Mouse (Mus musculus): ENCODE results near the gene Gnat3. TPM values are rescaled to one million over a fixed set of nuclear protein-coding genes. Genes with fewer than 3 reads are reported as not detected.
"Not testable (repeated sequence)": the region's sequence is repeated elsewhere in the genome, so short reads cannot be mapped to it uniquely, and the experiment has no call there.

Gene Gnat3
- under 1 TPM; 0.55 to 0.95 TPM for total RNA-seq (2021)

- intact Hi-C loops (cut with DNase I), result no loop called here
- DNase-seq (ENCODE audit: low spot score), result no peak
Observed at GRCm38 (mm10) chr5:17962249-17962648, at the start of gene Gnat3. Gene Gnat3 (plus strand): TSS chr5:17962549.

- DNase-seq (ENCODE audit: low spot score), result peak; percentile 47
- intact Hi-C loops (cut with DNase I), result no loop called here
Observed at GRCm38 (mm10) chr5:17918966-17919365, 43.4 kb upstream of the Gnat3 start.

DNA sequence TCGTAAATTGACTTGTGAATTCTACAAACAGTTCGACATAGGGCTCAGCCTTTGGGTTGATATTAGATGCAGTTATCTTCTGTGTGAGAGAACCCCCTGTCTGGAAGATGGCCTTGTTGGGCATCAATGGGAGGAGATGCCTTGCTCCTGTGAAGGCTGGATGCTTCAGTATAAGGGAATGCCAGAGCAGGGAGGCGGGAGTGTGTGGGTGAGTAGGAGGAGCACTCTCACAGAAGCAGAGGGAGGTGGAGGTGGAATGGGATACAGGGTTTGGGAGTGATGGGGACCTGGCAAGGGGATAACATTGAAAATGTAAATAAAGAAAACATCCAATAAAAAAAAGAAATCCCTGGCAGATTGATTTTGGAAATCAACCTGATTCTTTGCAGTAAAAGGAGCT, 38.7 kb upstream of the Gnat3 start:
- DNase-seq (ENCODE audit: low spot score), result no peak
- intact Hi-C loops (cut with DNase I), result no loop called here

- intact Hi-C loops (cut with DNase I), result no loop called here
- peak; percentile 34 for DNase-seq (ENCODE audit: low spot score)
Observed at GRCm38 (mm10) chr5:17924085-17924518, 38.2 kb upstream of the Gnat3 start.

GRCm38 (mm10) chr5:17928471-17928870, 33.9 kb upstream of the Gnat3 start:
- intact Hi-C loops (cut with DNase I), result no loop called here
- DNase-seq (ENCODE audit: low spot score), result no peak

- intact Hi-C loops (cut with DNase I), result no loop called here
- no peak for DNase-seq (ENCODE audit: low spot score)
Observed at GRCm38 (mm10) chr5:17929006-17929567, 33.3 kb upstream of the Gnat3 start.

GRCm38 (mm10) chr5:17931588-17931987, 30.8 kb upstream of the Gnat3 start:
- intact Hi-C loops (cut with DNase I); DNase-seq (ENCODE audit: low spot score): not testable (repeated sequence)

GRCm38 (mm10) chr5:17934501-17934900, 27.8 kb upstream of the Gnat3 start:
- intact Hi-C loops (cut with DNase I), result no loop called here
- no peak for DNase-seq (ENCODE audit: low spot score)

- DNase-seq (ENCODE audit: low spot score), result no peak
- intact Hi-C loops (cut with DNase I), result no loop called here
Observed at GRCm38 (mm10) chr5:17938170-17938939, 24.0 kb upstream of the Gnat3 start.

DNA sequence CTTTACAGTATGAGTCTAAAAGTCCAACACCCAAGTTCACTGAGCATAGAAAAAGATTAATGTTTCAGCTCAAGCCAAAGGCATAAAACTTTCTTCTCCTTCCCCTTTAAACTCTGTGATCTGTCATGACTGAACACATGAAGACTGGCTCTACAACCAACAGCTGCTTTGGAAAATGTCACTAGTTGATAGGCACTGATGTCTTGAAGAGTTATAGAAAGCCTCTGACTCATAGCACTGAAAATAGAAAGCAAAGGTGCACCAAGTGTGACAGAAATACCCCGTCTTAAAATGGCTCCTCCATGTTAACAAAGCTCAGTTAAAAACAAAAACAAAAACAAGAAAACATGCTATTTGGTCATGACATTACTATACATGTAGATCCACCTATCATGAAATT, 5.9 kb upstream of the Gnat3 start:
- intact Hi-C loops (cut with DNase I), result no loop called here
- DNase-seq (ENCODE audit: low spot score), result no peak

- intact Hi-C loops (cut with DNase I), result no loop called here
Observed at GRCm38 (mm10) chr5:17969704-17970390, 7.5 kb downstream of the Gnat3 start.

DNA sequence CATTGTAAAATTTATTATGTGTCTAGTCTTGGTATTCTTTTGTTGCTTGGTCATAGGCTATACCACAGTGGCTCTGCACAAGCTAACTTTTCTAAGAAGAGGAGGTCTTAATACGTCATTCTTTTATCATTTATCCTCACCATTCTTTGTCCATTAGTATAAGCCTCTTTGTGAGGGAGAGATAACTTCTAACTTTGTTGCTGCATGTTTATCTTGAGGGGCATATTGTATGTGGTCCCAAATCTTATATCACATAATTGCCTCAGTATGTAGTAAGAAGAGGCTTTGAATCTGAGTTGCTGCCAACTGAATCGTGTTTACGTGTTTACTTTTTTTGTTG, 8.0 kb downstream of the Gnat3 start:
- DNase-seq (ENCODE audit: low spot score), result no peak
- intact Hi-C loops (cut with DNase I), result no loop called here

More at GRCm38 (mm10) chr5:17969704-17970390, 7.5 kb downstream of the Gnat3 start:
- no peak for DNase-seq (ENCODE audit: low spot score)

GRCm38 (mm10) chr5:17980501-17981121, 18.3 kb downstream of the Gnat3 start:
- no peak for DNase-seq (ENCODE audit: low spot score)
- intact Hi-C loops (cut with DNase I), result loop anchor here (5.0 kb wide), 1 partner anchor 103 kb away; no protein-coding TSS in a partner anchor

DNA sequence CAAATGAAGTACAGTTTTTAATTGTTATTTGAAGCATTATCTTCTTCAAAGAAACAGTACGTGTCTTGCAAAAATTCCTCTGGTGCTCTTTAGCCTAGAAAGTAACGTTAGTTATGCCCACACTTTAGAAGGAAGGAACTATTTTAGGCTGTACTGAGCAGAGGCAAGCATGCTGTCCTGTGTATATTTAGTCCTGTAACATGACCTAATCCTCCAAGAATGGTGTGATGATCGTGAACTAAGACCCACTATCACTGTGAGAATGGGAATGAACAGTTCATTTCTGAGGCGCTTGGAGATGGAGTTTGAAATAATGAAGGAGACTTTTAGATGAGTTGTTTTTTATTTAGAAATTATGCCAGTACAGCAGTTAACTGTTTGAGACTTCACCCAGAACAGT, 20.4 kb downstream of the Gnat3 start:
- DNase-seq (ENCODE audit: low spot score), result no peak
- intact Hi-C loops (cut with DNase I), result loop anchor here (2.0 to 5.0 kb wide), 2 partner anchors 42 to 105 kb away; no protein-coding TSS in a partner anchor

DNA sequence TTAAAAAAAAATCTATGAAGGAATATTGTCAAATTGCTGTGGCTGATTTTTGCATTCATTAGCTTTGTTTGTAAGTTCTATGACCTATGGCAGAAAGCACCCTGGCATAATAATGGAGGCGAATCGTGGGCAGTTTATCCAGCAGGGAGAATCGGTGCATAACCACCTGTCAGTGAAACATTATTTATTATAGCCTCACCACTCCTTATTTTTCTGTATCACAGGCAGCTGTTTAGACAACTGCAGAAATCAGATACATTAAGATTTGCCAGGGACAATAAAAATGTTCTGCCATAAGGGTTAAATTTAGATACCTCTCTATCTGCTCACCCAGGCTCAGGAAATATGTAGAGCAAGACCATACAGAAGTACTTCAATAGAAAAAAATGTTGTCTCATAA, 22.2 kb downstream of the Gnat3 start:
- intact Hi-C loops (cut with DNase I), result loop anchor here (5.0 kb wide), 1 partner anchor 107 kb away; no protein-coding TSS in a partner anchor

GRCm38 (mm10) chr5:17986611-17987010, 24.3 kb downstream of the Gnat3 start:
- no peak for DNase-seq (ENCODE audit: low spot score)
- intact Hi-C loops (cut with DNase I), result loop anchor here (5.0 kb wide), 1 partner anchor 144 kb away; no protein-coding TSS in a partner anchor

More for the DNA sequence above, 22.2 kb downstream of the Gnat3 start:
- no peak for DNase-seq (ENCODE audit: low spot score)

- DNase-seq (ENCODE audit: low spot score), result peak; percentile 20
- intact Hi-C loops (cut with DNase I), result loop anchor here (5.0 kb wide), 1 partner anchor 47 kb away; no protein-coding TSS in a partner anchor
Observed at GRCm38 (mm10) chr5:17990618-17991017, 28.3 kb downstream of the Gnat3 start.

GRCm38 (mm10) chr5:17999570-17999969, 37.2 kb downstream of the Gnat3 start:
- intact Hi-C loops (cut with DNase I), result loop anchor here (5.0 kb wide), 1 partner anchor 162 kb away; no protein-coding TSS in a partner anchor

DNA sequence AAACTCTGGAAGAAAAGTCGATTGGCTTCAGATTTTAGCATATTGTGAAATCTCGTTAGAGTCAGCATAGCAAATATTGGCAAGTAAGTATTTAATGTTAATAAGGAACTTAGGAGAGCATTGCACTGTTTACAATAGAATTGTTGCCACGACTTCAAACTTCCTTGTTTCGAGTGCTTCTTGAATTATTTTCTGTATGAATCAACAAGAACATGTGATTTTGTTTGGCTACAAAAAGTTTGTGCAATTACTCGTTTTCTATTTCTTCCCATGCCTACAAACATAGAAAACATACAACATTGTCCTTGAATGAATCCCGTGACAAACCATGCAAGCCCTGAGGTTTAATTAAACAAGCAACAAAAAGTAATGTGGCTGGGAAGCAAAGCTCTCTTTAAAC, 37.8 kb downstream of the Gnat3 start:
- intact Hi-C loops (cut with DNase I), result loop anchor here (10.0 kb wide), 1 partner anchor 185 kb away; no protein-coding TSS in a partner anchor
- DNase-seq (ENCODE audit: low spot score), result no peak

More at GRCm38 (mm10) chr5:17999570-17999969, 37.2 kb downstream of the Gnat3 start:
- no peak for DNase-seq (ENCODE audit: low spot score)

DNA sequence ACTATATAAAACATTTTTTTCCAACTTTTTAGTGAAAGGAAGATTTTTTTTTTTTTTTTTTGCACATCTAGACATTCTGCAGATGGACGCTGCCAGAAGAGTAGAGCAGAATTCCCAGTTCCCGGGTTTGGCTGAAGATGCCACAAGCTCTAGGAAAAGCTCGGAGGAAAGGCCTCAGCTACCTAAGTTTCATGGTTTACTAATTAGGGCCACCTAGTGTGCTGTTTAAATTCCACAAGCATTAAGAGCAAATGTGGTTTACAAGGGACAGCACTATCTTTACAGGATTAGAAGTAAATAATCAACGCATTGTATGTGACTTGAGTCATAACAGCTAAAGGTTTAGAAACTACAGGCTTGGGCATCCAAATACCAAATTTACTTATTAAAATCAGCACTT, 39.3 kb downstream of the Gnat3 start:
- DNase-seq (ENCODE audit: low spot score), result no peak
- intact Hi-C loops (cut with DNase I), result loop anchor here (10.0 kb wide), 1 partner anchor 187 kb away; no protein-coding TSS in a partner anchor
